Mouse (Mus musculus) brown adipose tissue, adult 24 weeks (tissue): ENCODE data around the gene Sdhaf2. TPM values are rescaled to one million over a fixed set of nuclear protein-coding genes. Genes with fewer than 3 reads are reported as not detected.
A peak's percentile ranks its signal among the peaks of the same experiment; 100 is the strongest.

ENCODE experiments used
- H3K27ac ChIP-seq: fragments of 200-500 bp; replicated peaks from 2 replicates; pipeline ENCODE4 v1.5.1; 2012; ENCODE audit warnings: low read depth, mild to moderate bottlenecking, low read length
- H3K4me1 ChIP-seq: fragments of 200-500 bp; 2 replicates; pipeline ENCODE4 v1.6.1; 2012; ENCODE audit warnings: low read length, mixed read lengths; ENCODE audit not compliant: control insufficient read depth, insufficient read depth, insufficient read length
- H3K4me3 ChIP-seq: fragments of 200-500 bp; 2 replicates; pipeline ENCODE4 v1.5.1; 2012; ENCODE audit warnings: low read depth, mild to moderate bottlenecking, low read length, moderate library complexity; ENCODE audit not compliant: insufficient read depth
- polyA plus RNA-seq: library from polyadenylated mRNA; stranded (reverse); fragments of >200 nt; gene quantifications from 2 replicates; pipeline ENCODE4 v1.2.4, GENCODE M21; 2012; ENCODE audit not compliant: missing spikeins, insufficient read depth, insufficient read length

Gene Sdhaf2
- polyA plus RNA-seq, 1 experiment, result 65.5 TPM

DNA sequence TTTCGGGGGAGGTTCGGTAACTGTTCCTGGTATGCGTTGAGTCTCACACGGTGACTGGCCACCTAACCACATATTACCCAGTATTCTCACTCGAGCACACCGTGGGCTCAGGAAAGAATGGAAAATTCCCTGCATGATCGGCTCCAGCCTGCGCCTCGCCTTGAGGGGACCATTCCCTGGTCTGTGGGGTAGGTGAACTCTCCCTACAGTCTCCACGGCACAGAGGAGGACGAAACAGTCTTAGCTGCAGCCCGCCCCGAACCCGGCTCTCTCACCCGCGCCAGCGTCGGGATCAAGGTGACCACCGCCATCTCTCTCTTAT, 1.2 kb downstream of the Sdhaf2 start:
- peak overlapping the region; percentile 89 for H3K4me3 ChIP-seq
- peak overlapping the region; percentile 81 for H3K27ac ChIP-seq
- H3K4me1 ChIP-seq, result peaks cover 7% of the 10 kb centered on the region; the same call in 1 of the 2 replicates

DNA sequence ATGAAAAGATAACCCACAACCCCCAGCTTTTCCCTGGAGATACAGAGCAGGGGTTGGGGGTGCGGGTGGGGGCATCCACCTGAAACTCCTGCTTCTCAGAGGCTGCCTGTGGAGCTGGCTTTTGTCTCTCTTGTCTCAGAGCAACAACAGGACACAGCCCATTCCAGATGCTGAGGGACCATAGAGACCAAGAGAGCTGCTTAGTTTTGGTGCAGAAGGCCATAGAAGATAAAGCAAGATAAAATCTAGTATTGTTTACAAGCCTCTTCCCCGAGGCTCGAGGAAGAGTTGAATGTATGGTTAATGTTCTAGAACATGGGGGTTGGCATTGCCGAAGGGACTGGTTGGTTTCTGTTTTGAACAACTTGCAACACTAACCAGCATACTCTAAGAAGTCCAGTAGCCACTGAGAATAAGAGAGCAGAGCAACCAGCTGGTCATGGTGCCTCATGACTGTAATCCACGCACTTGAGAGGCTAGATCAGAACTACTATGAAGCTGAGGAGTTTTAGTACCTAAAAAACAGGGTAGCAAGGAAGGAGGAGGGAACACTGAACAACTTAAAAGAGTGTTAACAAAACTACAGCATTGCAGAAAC, 2.4 kb downstream of the Sdhaf2 start:
- Histone ChIP-seq H3K4me3 (no peak overlapping the region; the same call in 1 of the 2 replicates), H3K27ac (no peak overlapping the region), H3K4me1 (peaks cover 7% of the 10 kb centered on the region; the same call in 1 of the 2 replicates)

DNA sequence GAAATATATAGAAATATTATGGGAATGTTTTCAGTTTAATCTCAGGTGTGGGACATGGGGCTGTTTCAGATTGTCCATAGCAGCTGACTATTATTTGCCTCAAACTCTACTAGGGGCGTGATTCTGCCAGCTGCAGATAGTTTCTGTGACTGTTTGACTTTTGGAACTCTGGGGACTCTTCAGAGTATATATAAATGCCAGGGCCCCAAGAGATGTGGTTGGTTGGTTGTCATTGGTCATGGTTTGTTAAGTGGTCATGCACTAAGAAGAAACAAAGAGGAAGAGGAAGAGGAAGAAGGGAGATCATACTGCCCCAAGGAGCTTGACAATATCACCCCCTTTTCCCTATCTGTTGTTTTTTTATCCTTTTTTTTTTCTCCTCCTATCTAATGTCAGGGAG, 4.0 kb downstream of the Sdhaf2 start:
- peaks cover 7% of the 10 kb centered on the region; the same call in 1 of the 2 replicates for H3K4me1 ChIP-seq
- H3K4me3 ChIP-seq, result no peak overlapping the region
- H3K27ac ChIP-seq, result no peak overlapping the region

- no peak overlapping the region for H3K4me3 ChIP-seq
- H3K27ac ChIP-seq, result no peak overlapping the region
- 0 out of 2 replicates have a peak, but pooled peaks cover 3% of the 10 kb centered on the region for H3K4me1 ChIP-seq
These were observed 5.6 kb downstream of the Sdhaf2 start for GRCm38 (mm10) chr19:10520355-10520754.

DNA sequence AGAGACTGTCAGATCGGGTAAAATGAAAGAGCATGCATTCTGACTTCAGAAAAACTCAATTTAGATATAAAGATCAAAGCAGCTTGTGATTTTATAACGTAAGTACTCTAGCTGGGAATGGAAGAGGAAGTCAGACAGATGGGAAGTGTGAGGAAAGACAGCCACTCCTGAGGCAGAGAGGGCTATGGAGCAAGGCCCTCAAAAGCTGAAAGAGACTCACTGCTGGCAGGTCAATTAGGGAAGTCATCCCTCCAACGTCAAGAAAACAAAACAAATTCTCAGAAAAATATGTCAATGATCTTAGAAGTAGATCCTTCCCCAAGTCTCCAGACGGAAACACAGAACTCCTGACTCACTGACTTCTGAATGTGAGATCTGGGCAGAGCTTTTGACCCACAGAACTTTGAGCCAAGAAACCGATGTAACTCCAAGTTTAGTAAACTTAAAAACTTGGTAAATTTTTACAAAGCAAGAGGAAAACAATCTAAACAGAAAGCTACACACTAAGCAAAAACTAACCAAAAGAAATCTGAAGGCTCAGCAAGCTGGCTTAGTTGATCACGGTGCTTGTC, 15.1 kb downstream of the Sdhaf2 start:
- H3K4me3 ChIP-seq, result no peak overlapping the region
- H3K4me1 ChIP-seq, result no peaks in the 10 kb centered on the region
- peak overlapping the region; percentile 69 for H3K27ac ChIP-seq

GRCm38 (mm10) chr19:10502571-10502970, 23.4 kb downstream of the Sdhaf2 start:
- Histone ChIP-seq H3K4me1 (no peaks in the 10 kb centered on the region), H3K4me3 (no peak overlapping the region), H3K27ac (no peak overlapping the region)

- H3K27ac ChIP-seq, result no peak overlapping the region
- no peak overlapping the region for H3K4me3 ChIP-seq
- H3K4me1 ChIP-seq, result no peaks in the 10 kb centered on the region
These were observed 25.4 kb downstream of the Sdhaf2 start for GRCm38 (mm10) chr19:10500581-10500980.

- H3K4me1 ChIP-seq, result no peaks in the 10 kb centered on the region
- H3K4me3 ChIP-seq, result no peak overlapping the region
- no peak overlapping the region for H3K27ac ChIP-seq
These were observed 28.3 kb downstream of the Sdhaf2 start for GRCm38 (mm10) chr19:10497512-10498160.

GRCm38 (mm10) chr19:10496976-10497375, 29.0 kb downstream of the Sdhaf2 start:
- H3K27ac ChIP-seq, result no peak overlapping the region
- H3K4me3 ChIP-seq, result no peak overlapping the region
- H3K4me1 ChIP-seq, result no peaks in the 10 kb centered on the region

DNA sequence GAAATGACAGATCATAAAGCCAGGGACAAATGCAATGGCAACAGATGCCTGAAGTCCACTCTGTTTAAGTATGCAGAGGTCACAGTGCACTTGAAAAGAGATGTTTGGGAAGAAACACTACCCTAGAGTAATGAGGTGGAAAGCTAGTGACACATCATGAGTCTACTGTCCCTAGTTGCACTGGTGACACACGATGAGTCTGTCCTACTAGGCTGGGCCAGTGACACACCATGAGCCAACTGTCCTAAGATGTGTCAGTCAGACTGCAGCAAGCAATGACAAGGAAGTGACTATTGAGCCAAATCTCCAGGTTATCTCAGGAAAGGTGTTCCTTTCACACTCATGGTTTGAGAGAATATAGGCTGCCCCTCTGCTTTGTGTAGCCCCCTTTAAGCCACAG, 30.3 kb downstream of the Sdhaf2 start:
- Histone ChIP-seq H3K27ac (no peak overlapping the region), H3K4me1 (no peaks in the 10 kb centered on the region), H3K4me3 (no peak overlapping the region)

DNA sequence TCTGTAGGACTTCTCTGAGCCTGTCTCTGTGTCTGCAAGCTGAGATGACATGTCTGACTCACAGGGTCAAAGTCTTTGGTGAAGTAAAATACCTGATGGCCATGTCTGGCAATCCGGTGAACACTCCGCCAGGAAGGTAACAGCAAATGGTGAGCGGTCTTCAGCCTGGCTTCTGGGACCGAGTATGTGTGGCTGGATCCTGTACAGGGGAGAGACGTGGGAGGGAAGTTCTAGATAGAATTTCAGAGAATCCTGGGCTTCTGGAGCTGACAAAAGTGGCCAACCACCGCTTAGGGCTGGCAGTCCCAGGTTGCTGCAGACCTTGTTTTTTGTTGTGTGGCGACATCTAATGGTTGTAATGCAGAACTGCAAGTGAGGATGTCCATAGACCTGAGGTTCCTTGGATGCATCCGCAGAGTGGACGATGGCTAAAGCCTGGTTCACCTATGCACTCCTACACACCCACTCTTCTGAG, 39.6 kb downstream of the Sdhaf2 start:
- Histone ChIP-seq H3K4me1 (no peaks in the 10 kb centered on the region), H3K4me3 (no peak overlapping the region), H3K27ac (no peak overlapping the region)

- H3K4me1 ChIP-seq, result no peaks in the 10 kb centered on the region
- H3K27ac ChIP-seq, result no peak within 1 kb of the TSS
- no peak within 1 kb of the TSS for H3K4me3 ChIP-seq
These were observed 43.2 kb downstream of the Sdhaf2 start, which contains the start of gene Ppp1r32 for GRCm38 (mm10) chr19:10482703-10483102. TSS of gene Ppp1r32 (minus strand) at chr19:10482928.

DNA sequence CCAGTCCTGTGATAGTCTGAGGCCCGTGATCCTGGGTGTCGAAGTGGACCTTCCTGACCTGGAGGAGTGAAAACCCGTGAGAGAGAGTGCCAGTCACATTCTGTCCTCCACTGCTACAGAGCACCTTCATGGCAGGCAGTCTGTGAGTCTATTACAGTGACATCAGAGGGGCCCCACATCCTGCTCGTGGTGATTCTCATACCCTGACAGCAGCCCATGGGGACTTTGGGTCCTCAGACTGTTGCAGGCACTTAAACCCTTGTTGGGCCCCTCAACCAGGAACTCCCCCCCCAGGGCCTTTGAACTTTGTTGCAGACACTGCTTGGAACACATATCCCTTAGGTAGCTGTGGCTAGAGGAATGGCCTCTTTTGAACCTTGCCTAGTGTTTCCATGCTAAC, 46.4 kb downstream of the Sdhaf2 start:
- Histone ChIP-seq H3K27ac (no peak overlapping the region), H3K4me1 (no peaks in the 10 kb centered on the region), H3K4me3 (no peak overlapping the region)

DNA sequence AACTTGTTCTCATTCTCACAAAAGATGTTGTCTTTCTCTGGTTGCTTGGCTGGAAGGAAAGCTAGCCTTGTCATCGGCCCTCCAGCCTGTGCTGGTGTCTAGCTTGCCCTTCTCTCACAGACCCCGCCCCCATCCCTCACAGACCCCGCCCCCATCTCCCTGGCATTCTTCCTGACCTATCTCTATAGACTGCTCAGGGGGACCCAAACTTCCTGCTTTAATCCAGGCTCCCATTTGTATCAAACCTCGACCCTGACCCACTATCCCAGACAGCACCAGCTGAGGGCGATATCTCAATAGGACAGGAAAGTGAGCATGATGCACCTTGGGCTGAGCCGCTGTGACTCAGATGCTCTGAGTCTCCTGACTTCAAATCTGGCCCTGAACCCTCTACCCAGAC, 52.2 kb downstream of the Sdhaf2 start:
- H3K4me3 ChIP-seq, result no peak overlapping the region
- no peak overlapping the region for H3K27ac ChIP-seq
- no peaks in the 10 kb centered on the region for H3K4me1 ChIP-seq

GRCm38 (mm10) chr19:10472958-10473357, 53.0 kb downstream of the Sdhaf2 start:
- H3K4me1 ChIP-seq, result no peaks in the 10 kb centered on the region
- no peak overlapping the region for H3K4me3 ChIP-seq

DNA sequence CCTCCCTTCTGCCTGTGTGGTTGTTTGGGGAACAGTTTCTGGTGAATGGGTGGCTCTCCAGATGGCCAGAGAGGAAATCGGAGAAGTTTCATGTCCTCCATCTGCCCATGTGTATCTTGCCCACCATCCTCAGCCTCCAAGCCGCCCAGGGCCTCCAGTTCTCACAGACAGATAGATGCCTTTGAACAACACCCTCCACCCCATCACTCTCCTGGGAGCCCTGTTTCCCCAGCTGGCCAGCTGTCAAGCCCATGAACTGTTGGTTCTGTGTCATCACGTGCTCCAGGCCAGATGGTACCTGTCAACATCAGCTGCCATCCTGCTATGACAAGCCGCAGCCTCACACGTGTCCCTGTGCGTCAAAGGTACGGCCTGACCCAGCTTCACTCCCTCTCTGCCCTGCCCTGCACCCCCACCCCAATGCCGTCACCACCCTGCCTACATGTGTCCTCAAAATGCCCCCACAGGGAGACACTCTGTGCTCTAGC, 56.7 kb downstream of the Sdhaf2 start:
- Histone ChIP-seq H3K27ac (no peak overlapping the region), H3K4me3 (no peak overlapping the region), H3K4me1 (no peaks in the 10 kb centered on the region)

More at GRCm38 (mm10) chr19:10472958-10473357, 53.0 kb downstream of the Sdhaf2 start:
- H3K27ac ChIP-seq, result no peak overlapping the region
